20 mouse cellular contexts compared by ENCODE assay signal in the genomic region with DNA sequence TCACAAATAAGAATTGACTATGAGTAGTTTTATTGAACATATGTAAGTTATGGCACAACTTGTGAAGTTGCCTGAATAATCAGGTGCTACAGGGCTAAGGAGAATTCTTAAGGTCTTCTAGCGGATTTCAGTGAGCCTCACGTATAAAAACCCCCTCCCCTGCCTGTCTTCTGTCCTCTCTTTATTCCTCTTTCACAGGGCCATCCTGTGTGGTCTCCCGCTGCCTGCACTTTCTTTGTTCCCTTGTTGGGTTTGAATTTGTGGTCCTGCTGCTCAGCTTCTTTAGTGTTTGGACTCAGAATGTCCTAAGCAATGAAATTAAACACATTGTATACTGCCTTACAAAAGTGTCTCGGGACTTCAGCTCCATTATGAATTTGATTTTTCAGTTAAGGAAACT.
DNase-seq lines count a peak whose midpoint lies in the region; ATAC-seq lines count a peak whose summit lies in the region.
"Had no signal": no experiment of that assay in that cellular context is flagged by ENCODE, and none has a peak within 500 bp of the region (broad histone marks: within the 10 kb centered on the region; RNA-seq: fewer than 3 reads in every experiment).

No protein-coding gene starts in this region.

- H3K9ac ChIP-seq in hindbrain, embryonic 11.5 days (ENCODE audit: low read depth, low read length), result no peak overlapping the region
- H3K9ac ChIP-seq in hindbrain, embryonic 13.5 days, result no peak overlapping the region
- no peak overlapping the region for H3K9ac ChIP-seq in neural tube, embryonic 11.5 days (ENCODE audit: low read length)
- H3K9ac ChIP-seq: embryonic facial prominence, embryonic 15.5 days; limb, embryonic 15.5 days; liver, embryonic 14.5 days; lung, embryonic 14.5 days had no signal

- no peak overlapping the region for H3K4me3 ChIP-seq in hindbrain, embryonic 11.5 days (ENCODE audit: low read depth, low read length)
- H3K4me3 ChIP-seq in hindbrain, embryonic 13.5 days, result no peak overlapping the region
- no peak overlapping the region for H3K4me3 ChIP-seq in neural tube, embryonic 11.5 days (ENCODE audit: low read depth, low read length)
- H3K4me3 ChIP-seq: embryonic facial prominence, embryonic 15.5 days; gastrocnemius, adult 2 months; left cerebral cortex, adult 2 months; limb, embryonic 15.5 days had no signal

- no peaks in the 10 kb centered on the region for H3K36me3 ChIP-seq in hindbrain, embryonic 11.5 days (ENCODE audit: control insufficient read depth, insufficient read depth, low read length)
- no peaks in the 10 kb centered on the region for H3K36me3 ChIP-seq in hindbrain, embryonic 13.5 days
- H3K36me3 ChIP-seq in neural tube, embryonic 11.5 days (ENCODE audit: control insufficient read depth, insufficient read depth, low read length), result no peaks in the 10 kb centered on the region
- H3K36me3 ChIP-seq: embryonic facial prominence, embryonic 15.5 days; limb, embryonic 15.5 days had no signal

- no peaks in the 10 kb centered on the region for H3K4me1 ChIP-seq in hindbrain, embryonic 11.5 days (replicated peaks; ENCODE audit: control insufficient read depth, insufficient read depth, low read length)
- peaks cover 14% of the 10 kb centered on the region for H3K4me1 ChIP-seq in hindbrain, embryonic 13.5 days (replicated peaks)
- peaks cover 18% of the 10 kb centered on the region for H3K4me1 ChIP-seq in neural tube, embryonic 11.5 days (ENCODE audit: control insufficient read depth, insufficient read depth, low read length)

- 14% methylated on average over 4 of the region's 4 CpGs for WGBS in hindbrain, embryonic 11.5 days
- 19% methylated on average over 4 of the region's 4 CpGs for WGBS in hindbrain, embryonic 13.5 days
- 18% methylated on average over 4 of the region's 4 CpGs for WGBS in neural tube, embryonic 11.5 days

- H3K27me3 ChIP-seq in hindbrain, embryonic 11.5 days (ENCODE audit: control insufficient read depth, insufficient read depth, low read length), result no peaks in the 10 kb centered on the region
- H3K27me3 ChIP-seq in hindbrain, embryonic 13.5 days, result no peaks in the 10 kb centered on the region
- no peaks in the 10 kb centered on the region for H3K27me3 ChIP-seq in neural tube, embryonic 11.5 days (ENCODE audit: control insufficient read depth, insufficient read depth, low read length)
- H3K27me3 ChIP-seq: embryonic facial prominence, embryonic 15.5 days; limb, embryonic 15.5 days had no signal

- no peak overlapping the region for H3K27ac ChIP-seq in hindbrain, embryonic 11.5 days (ENCODE audit: low read depth, low read length)
- no peak overlapping the region for H3K27ac ChIP-seq in hindbrain, embryonic 13.5 days
- no peak overlapping the region for H3K27ac ChIP-seq in neural tube, embryonic 11.5 days (ENCODE audit: low read depth, low read length)
- H3K27ac ChIP-seq: embryonic facial prominence, embryonic 15.5 days; gastrocnemius, adult 2 months; kidney, postnatal 0 days; left cerebral cortex, adult 2 months; limb, embryonic 15.5 days; liver, embryonic 14.5 days had no signal

- no peaks in the 10 kb centered on the region for H3K9me3 ChIP-seq in hindbrain, embryonic 11.5 days (ENCODE audit: control insufficient read depth, low read length)
- no peaks in the 10 kb centered on the region for H3K9me3 ChIP-seq in hindbrain, embryonic 13.5 days
- H3K9me3 ChIP-seq in neural tube, embryonic 11.5 days (ENCODE audit: control insufficient read depth, low read length), result no peaks in the 10 kb centered on the region
- H3K9me3 ChIP-seq: embryonic facial prominence, embryonic 15.5 days; limb, embryonic 15.5 days had no signal

- DNase-seq in hindbrain, embryonic 11.5 days (ENCODE audit: low spot score), result peak; percentile 31
- peak; percentile 26 for DNase-seq in neural tube, embryonic 11.5 days (ENCODE audit: low spot score)
- DNase-seq in neural tube, embryonic 10.5 days (ENCODE audit: extremely low spot score, low spot score), result no peak
- peak; percentile 59 for DNase-seq in embryo, embryonic 11 days
- DNase-seq in frontal cortex, postnatal 10 days (ENCODE audit: low spot score in 2 of 2), result no peak
- no peak for DNase-seq in adrenal gland, adult 8-10 months
- DNase-seq: adrenal gland, postnatal 25 days; cerebellum, adult 9-10 months; gastrocnemius, adult 2 months; heart, postnatal 4 days; kidney, adult 18-20 months; lung, embryonic 14.5 days; thymus, adult 18-20 months; thymus, postnatal 36 days had no signal

- no peak overlapping the region for H3K4me2 ChIP-seq in hindbrain, embryonic 11.5 days (replicated peaks; ENCODE audit: low read depth, low read length)
- no peak overlapping the region for H3K4me2 ChIP-seq in hindbrain, embryonic 13.5 days
- H3K4me2 ChIP-seq in neural tube, embryonic 11.5 days (ENCODE audit: low read depth), result no peak overlapping the region
- H3K4me2 ChIP-seq: embryonic facial prominence, embryonic 15.5 days; limb, embryonic 15.5 days; lung, embryonic 14.5 days had no signal

- no peak for ATAC-seq in hindbrain, embryonic 11.5 days (ENCODE audit: low FRiP score)
- no peak for ATAC-seq in hindbrain, embryonic 13.5 days (ENCODE audit: low FRiP score)
- peak; percentile 40; the same call in 1 of the 2 replicates for ATAC-seq in neural tube, embryonic 11.5 days (ENCODE audit: insufficient read depth, low FRiP score, low TSS enrichment)

Comparison
In these comparisons a context has a peak if more than half of its experiments do, and no peak if none do; other contexts are left out.
1. DNase-seq: peak in hindbrain, embryonic 11.5 days (single experiment), neural tube, embryonic 11.5 days (single experiment) and embryo, embryonic 11 days (single experiment); none in neural tube, embryonic 10.5 days (single experiment), frontal cortex, postnatal 10 days (0 of 2) and adrenal gland, adult 8-10 months (single experiment).